Mouse (Mus musculus) cerebellum, adult 2 months (tissue): Measurements from ENCODE around the gene Derl3.

Experiments
- CTCF ChIP-seq: fragments of 200-500 bp; IDR thresholded peaks from 2 replicates; pipeline ENCODE4 v1.5.1; 2011; ENCODE audit warnings: low read depth, mild to moderate bottlenecking, control low read depth, low read length, moderate library complexity, borderline replicate concordance; ENCODE audit not compliant: insufficient read depth
- POLR2A ChIP-seq: fragments of 200-500 bp; IDR thresholded peaks from 2 replicates; pipeline ENCODE4 v1.6.1; 2011; ENCODE audit warnings: low read length, control low read depth, borderline replicate concordance; ENCODE audit not compliant: insufficient read depth

GRCm38 (mm10) chr10:75853452-75853851 lies 39.8 kb upstream of the Derl3 start:
- no peak for TF ChIP-seq POLR2A
- peak; percentile 75 for TF ChIP-seq CTCF
